Mouse (Mus musculus): ENCODE measurements at regions not wholly inside any gene's neighbourhood (a gene's known extent, or its start where the extent isn't known, plus 50 kb on each side); places are given as distances from the start of the nearest gene placed in this dataset.

DNA sequence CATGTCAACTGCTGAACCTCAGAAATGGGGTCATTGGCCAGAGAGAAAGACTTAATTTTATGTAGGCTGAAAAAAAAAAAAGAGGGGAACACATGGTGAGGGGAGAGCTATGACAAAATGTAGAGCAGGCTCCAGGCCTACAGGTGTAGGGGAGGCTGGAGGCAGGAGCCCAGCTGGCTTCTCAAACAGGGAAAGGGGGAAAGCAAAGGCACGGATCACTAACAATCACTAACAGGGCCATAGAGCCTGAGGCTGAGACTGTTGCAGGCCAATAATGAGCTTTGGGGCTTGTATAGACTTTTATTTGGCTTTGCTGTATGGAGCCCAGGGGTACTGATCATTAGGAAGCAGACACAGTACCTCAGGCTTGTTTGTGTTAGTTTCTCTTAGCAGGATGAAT, 777.9 kb downstream of the Epha4 start:
- H3K27ac ChIP-seq (replicated peaks; ENCODE audit: low read depth, low read length), result no peak overlapping the region
- H3K4me3 ChIP-seq (ENCODE audit: insufficient read depth, low read depth, low read length), result no peak overlapping the region
- H3K4me1 ChIP-seq (ENCODE audit: control insufficient read depth, insufficient read depth, insufficient read length, low read length), result no peaks in the 10 kb centered on the region

DNA sequence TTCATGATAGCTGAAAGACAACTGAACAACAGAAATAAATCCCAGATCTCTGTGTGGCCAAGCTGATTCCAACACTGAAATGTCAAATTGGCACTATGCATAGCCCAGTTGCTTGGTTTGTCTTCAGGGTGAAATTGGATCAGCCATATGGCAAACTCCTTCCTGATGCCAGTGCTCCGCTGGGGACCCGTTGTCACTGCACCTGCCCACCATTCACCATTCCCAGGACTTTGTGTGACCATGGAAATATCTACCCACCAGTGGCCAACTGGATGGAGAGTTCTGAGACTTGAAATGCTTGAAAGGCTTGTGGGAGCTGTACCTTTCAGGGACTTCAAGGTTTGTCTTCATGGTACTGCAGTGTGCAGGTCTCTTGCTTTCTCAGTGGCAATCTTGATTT, 777.2 kb downstream of the Epha4 start:
- no peaks in the 10 kb centered on the region for H3K4me1 ChIP-seq (ENCODE audit: control insufficient read depth, insufficient read depth, insufficient read length, low read length)
- no peak overlapping the region for H3K27ac ChIP-seq (replicated peaks; ENCODE audit: low read depth, low read length)
- H3K4me3 ChIP-seq (ENCODE audit: insufficient read depth, low read depth, low read length), result no peak overlapping the region

DNA sequence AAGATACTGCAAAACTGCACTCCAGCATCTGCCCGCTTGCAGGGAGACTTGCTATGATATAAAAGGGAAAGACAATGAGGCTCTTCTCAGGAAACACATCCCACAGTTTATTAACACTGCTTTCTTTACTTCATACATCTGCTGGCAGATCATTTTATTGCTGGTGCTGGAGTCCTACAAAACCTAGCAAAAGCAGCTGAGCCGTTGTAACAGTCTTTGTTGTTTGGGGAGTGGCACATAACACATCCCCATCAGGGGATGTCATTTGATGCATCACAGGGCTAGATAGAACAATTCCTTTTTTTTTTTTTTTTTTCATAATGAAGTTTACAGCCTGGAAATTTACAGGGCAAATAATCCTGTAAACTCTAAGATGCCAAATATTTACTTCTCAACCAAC, 742.2 kb downstream of the Epha4 start:
- H3K4me1 ChIP-seq (ENCODE audit: control insufficient read depth, insufficient read depth, insufficient read length, low read length), result no peaks in the 10 kb centered on the region
- no peak overlapping the region for H3K27ac ChIP-seq (replicated peaks; ENCODE audit: low read depth, low read length)
- H3K4me3 ChIP-seq (ENCODE audit: insufficient read depth, low read depth, low read length), result no peak overlapping the region

DNA sequence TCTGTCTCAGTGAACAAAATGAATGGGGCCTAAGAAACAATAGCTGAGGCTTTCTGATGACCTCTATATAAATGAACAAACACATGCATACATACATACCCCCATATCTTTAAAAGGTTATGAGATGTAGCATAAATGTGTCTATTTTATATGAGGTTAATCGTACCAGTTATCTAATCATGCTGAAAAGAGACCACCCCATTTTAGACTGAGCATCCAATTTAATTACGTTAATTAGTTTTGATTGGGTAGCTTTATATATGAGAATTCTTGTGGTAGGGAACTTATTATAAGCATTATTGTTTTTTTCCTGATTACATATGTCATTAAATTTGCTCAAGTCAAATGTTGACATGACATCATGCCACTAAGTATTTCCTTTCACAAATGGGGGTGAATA, 728.0 kb downstream of the Epha4 start:
- Histone ChIP-seq H3K4me3 (ENCODE audit: insufficient read depth, low read depth, low read length) (no peak overlapping the region), H3K4me1 (ENCODE audit: control insufficient read depth, insufficient read depth, insufficient read length, low read length) (no peaks in the 10 kb centered on the region)

DNA sequence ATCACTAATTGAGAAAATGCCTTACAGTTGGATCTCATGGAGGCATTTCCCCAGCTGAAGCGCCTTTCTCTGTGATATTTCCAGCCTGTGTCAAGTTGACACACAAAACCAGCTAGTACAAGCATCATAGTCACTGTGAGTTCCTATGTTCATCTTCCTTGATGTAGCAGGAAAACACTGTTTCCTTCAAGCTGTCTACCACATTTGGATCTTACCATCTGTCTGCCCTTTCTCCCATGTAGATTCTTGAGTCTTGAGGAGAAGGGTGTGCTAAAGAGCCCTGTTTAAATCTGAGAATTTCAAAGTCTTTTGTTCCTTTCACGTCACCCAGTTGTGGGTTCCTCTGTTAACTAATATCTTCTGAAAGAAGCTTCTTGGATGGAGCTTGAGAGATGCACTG, 721.5 kb downstream of the Epha4 start:
- Histone ChIP-seq H3K4me1 (ENCODE audit: control insufficient read depth, insufficient read depth, insufficient read length, low read length) (no peaks in the 10 kb centered on the region), H3K4me3 (ENCODE audit: insufficient read depth, low read depth, low read length) (no peak overlapping the region), H3K27ac (replicated peaks; ENCODE audit: low read depth, low read length) (no peak overlapping the region)

More for the DNA sequence above, 728.0 kb downstream of the Epha4 start:
- no peak overlapping the region for H3K27ac ChIP-seq (replicated peaks; ENCODE audit: low read depth, low read length)

DNA sequence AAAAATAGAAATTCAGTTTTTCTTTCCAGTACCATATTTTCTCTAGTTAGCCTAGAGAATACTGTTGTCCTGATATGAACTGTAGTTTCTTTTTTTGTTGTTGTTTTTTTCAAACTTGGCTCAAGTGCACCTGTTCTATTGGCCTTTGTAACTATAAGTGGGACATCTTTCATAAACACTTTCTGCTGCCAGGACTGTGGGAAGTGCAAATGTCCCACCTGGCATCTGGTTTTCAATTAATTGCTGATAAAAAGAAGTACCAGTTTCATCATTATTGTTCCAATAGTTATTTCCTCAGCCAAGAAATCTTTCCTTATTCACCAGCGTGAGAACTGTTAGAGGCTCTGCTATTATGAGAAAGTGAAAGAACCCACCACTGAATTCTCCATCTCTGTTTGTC, 695.0 kb downstream of the Epha4 start:
- H3K4me3 ChIP-seq (ENCODE audit: insufficient read depth, low read depth, low read length), result no peak overlapping the region
- no peak overlapping the region for H3K27ac ChIP-seq (replicated peaks; ENCODE audit: low read depth, low read length)

DNA sequence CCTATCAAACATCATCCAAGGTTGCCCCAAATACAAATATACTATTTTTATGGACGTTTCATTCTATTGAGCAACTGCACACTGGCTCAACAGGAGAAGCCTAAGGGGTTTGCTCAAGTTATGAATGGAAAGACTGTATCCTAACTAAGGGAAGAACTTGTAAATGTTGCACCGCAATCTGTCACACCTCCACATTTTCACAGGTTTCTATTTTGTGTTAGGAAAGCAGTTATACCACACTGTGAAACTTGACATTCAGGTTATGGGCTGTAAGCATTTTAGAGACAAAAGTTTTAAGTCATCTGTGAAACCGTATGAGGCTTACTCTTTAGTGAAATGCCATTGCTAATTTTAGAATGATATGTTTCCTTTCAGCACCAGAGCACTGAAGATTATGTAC, 693.3 kb downstream of the Epha4 start:
- Histone ChIP-seq H3K4me1 (ENCODE audit: control insufficient read depth, insufficient read depth, insufficient read length, low read length) (no peaks in the 10 kb centered on the region), H3K4me3 (ENCODE audit: insufficient read depth, low read depth, low read length) (no peak overlapping the region), H3K27ac (replicated peaks; ENCODE audit: low read depth, low read length) (no peak overlapping the region)

More for the DNA sequence above, 695.0 kb downstream of the Epha4 start:
- H3K4me1 ChIP-seq (ENCODE audit: control insufficient read depth, insufficient read depth, insufficient read length, low read length), result no peaks in the 10 kb centered on the region

DNA sequence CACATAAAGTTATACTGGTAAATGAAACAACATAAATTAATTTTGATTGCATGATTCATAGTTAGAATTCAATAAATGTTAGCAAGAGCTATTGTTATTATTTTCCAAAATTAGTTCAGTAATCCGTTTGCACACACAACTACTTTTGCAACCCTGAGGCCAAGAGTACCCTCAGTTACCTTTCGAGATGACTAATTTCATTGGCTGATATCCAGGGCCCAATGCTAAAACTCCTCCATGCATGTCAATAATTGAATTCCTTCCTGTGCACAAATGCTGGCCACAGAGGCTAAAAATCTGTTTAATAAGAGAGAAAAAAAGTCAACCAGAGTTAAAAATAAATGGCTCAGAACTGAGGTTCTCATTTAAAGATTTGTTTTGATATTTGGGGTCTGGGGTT, 685.2 kb downstream of the Epha4 start:
- H3K4me1 ChIP-seq (ENCODE audit: control insufficient read depth, insufficient read depth, insufficient read length, low read length), result no peaks in the 10 kb centered on the region

DNA sequence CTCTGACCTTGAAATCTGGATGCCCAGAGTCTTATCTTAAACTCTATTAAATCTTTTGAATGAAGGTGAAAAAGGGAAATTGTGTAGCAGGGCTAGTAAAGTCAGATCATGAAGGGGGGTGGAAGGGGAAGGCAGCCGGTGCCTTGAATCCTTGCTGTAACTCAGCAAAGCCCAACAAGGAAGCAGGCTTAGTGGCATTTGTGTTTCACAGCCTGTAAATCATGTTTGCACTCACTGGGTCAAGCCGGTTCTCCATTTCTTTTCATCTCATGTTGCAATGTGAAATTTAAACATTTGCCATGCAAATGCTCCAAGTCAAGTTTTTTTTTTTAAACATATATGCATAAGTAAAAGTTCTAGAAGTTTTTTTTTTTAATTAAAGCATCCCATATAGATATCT, 682.6 kb downstream of the Epha4 start:
- no peaks in the 10 kb centered on the region for H3K4me1 ChIP-seq (ENCODE audit: control insufficient read depth, insufficient read depth, insufficient read length, low read length)
- H3K27ac ChIP-seq (replicated peaks; ENCODE audit: low read depth, low read length), result no peak overlapping the region
- H3K4me3 ChIP-seq (ENCODE audit: insufficient read depth, low read depth, low read length), result no peak overlapping the region

More for the DNA sequence above, 685.2 kb downstream of the Epha4 start:
- Histone ChIP-seq H3K27ac (replicated peaks; ENCODE audit: low read depth, low read length) (no peak overlapping the region), H3K4me3 (ENCODE audit: insufficient read depth, low read depth, low read length) (no peak overlapping the region)

DNA sequence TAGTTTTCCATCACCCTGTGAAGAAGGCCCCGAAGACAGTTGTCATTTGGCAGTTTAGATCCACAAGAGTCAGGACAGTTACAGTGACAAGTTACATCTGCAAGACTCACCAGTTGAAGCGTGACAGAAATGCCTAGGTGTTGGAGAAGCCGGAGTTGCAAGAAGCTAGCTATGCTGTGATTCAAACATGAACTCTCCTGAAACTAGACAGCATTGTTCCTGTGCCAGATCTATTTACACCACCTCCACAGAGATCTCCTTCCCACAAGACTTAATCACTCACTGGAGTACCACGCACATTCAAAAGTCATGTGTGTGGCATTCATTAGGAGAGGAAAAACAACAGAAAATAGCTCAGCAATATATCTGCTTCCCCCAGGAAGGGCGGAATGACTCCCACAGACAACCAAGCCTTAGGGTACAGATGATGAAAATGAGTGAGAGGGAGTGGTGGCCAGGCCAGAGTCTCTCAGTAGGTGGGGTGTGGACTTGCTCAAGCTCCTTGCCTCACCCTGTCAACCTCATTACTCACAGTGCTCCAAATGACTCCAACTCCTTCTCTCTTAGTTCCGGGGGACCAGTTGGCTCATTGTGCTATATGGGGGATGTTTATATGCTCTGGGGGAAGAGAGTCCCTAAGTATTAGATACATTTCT, 679.7 kb downstream of the Epha4 start:
- Histone ChIP-seq H3K27ac (replicated peaks; ENCODE audit: low read depth, low read length) (no peak overlapping the region), H3K4me1 (ENCODE audit: control insufficient read depth, insufficient read depth, insufficient read length, low read length) (no peaks in the 10 kb centered on the region), H3K4me3 (ENCODE audit: insufficient read depth, low read depth, low read length) (no peak overlapping the region)

DNA sequence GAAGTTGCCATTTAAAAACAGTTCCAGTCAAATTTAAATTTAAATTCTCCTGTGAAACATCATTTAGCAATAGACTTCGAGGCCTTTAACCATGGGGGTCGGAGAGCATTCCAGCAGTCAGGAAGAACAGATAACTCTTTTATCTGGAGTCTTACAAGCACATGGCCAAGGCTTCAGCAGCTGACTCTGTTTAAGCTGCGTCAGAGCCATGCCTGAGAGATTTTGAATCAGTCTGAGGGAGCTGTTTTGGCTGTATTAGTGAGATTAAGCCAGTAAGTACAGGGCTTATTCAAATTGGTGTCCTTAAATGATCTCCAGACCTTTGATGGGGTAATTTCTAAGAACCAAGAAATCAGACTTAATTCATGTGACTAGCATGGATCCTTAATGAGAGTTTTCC, 665.5 kb downstream of the Epha4 start:
- Histone ChIP-seq H3K4me1 (ENCODE audit: control insufficient read depth, insufficient read depth, insufficient read length, low read length) (no peaks in the 10 kb centered on the region), H3K4me3 (ENCODE audit: insufficient read depth, low read depth, low read length) (no peak overlapping the region), H3K27ac (replicated peaks; ENCODE audit: low read depth, low read length) (no peak overlapping the region)

DNA sequence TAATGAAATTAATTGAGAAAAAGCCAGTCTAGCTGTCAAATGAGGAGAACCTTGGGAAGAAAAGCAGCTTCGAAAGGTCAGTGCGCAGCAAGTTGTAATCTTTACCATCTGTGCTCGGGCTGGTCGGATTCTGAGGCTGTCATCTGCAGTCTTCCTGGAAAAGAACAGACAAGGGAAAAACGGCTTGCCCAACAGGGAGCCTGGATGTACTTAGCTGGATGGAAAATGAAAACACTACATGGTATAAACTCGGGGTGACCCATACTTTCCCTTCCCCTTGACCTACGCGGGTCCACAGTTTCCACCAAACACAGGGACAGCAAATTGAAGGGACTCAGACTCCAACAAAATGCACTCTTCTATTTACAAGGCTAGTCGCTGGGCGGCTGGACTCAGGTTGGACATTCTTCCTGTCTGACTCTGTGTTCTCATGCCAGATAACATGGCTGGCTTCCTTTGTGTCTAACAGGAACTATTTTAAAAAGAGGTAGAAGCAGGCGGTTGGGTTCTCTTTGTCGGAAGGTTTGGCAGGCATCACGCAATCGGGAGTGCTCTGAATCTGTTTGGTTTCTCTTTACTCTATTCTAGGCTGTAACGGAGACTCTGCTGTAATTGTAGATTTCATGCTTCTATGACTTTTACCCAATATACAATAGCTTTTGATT, 648.5 kb downstream of the Epha4 start:
- Histone ChIP-seq H3K4me1 (ENCODE audit: control insufficient read depth, insufficient read depth, insufficient read length, low read length) (no peaks in the 10 kb centered on the region), H3K27ac (replicated peaks; ENCODE audit: low read depth, low read length) (no peak overlapping the region), H3K4me3 (ENCODE audit: insufficient read depth, low read depth, low read length) (peak overlapping the region; percentile 35; the same call in 1 of the 2 replicates)

DNA sequence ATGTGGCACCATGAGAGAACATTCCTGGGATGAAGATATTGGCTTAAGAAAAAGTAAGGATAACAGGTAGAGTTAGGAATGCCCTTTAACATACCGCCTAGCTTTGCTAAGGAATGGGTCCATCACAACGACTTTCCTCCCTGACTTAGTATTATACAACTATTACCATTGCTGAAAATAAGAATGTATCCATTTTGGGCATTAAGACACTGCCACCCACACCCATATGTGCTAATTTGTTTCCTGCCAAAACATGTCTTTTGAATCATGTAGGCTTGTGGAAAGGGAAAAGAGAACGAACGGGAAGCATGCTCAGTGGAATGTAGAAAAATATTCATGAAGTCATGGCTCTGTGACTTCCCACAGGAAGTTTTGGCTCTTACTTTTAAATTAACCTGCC, 641.7 kb downstream of the Epha4 start:
- Histone ChIP-seq H3K4me1 (ENCODE audit: control insufficient read depth, insufficient read depth, insufficient read length, low read length) (no peaks in the 10 kb centered on the region), H3K27ac (replicated peaks; ENCODE audit: low read depth, low read length) (no peak overlapping the region), H3K4me3 (ENCODE audit: insufficient read depth, low read depth, low read length) (no peak overlapping the region)

DNA sequence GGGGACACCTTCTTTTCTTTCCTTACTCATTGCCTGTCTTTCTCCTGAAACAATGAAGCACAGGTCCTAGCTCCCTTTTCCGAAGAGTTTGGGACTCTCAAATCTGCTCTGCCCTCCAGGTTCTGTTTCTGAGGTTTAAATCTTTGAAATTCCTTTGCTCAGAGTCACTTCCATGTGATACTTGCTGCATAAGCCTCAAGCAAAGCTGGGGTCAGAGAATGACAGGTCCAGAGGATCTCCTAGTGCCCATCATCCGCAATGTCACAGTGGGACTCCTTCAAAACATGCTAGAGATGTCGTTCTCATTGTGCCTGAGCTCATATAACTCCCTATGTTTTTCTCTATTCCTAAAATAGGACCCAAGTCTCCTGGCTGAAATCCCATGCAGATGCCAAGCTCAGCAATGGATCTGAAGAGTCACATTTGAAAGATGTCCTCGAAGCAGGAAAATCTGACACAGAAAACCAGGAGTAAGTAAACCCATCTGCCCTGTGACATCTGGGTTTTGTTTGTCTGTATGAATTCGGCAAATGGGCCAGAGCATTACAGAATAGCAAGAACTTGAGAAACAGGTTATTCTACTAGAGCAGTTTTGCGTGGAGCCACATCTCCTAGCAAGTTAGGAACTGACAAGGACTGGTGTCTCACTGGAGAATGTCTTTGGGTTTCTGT, 634.6 kb downstream of the Epha4 start:
- no peak overlapping the region for H3K4me3 ChIP-seq (ENCODE audit: insufficient read depth, low read depth, low read length)
- no peaks in the 10 kb centered on the region for H3K4me1 ChIP-seq (ENCODE audit: control insufficient read depth, insufficient read depth, insufficient read length, low read length)
- H3K27ac ChIP-seq (replicated peaks; ENCODE audit: low read depth, low read length), result no peak overlapping the region

DNA sequence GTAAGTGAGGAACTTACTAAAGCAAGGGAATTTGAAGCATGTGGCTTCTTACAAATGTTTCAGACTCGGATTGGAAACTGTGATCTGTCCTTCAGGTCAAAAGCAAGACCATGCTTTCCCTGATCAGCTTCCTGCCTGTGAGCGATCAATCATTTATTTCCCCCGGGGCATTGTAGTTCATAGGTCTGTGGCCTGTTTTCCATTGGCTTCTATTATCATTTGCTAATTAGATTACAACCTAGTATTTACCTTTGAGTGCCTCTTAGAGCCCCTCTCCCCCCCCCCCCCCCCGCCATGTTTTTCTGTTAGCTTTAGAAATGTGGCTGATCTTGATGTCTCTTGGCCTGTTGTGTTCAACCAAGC, 634.1 kb downstream of the Epha4 start:
- Histone ChIP-seq H3K4me3 (ENCODE audit: insufficient read depth, low read depth, low read length) (no peak overlapping the region), H3K27ac (replicated peaks; ENCODE audit: low read depth, low read length) (no peak overlapping the region), H3K4me1 (ENCODE audit: control insufficient read depth, insufficient read depth, insufficient read length, low read length) (no peaks in the 10 kb centered on the region)

Data from brown adipose tissue, adult 24 weeks (tissue).